Mouse (Mus musculus): ENCODE results near the gene Dnajc12.
"Not testable (repeated sequence)": the region's sequence is repeated elsewhere in the genome, so short reads cannot be mapped to it uniquely, and the experiment has no call there.

Gene Dnajc12

GRCm38 (mm10) chr10:63382372-63383279, at the start of gene Dnajc12:
Dnajc12 (plus strand) TSS chr10:63382443.
- peak; percentile 92 for DNase-seq

GRCm38 (mm10) chr10:63336901-63337300, 45.3 kb upstream of the Dnajc12 start:
- peak; percentile 16 for DNase-seq

GRCm38 (mm10) chr10:63337326-63337725, 44.9 kb upstream of the Dnajc12 start:
- DNase-seq, result no peak

GRCm38 (mm10) chr10:63337951-63338836, 44.0 kb upstream of the Dnajc12 start:
- DNase-seq, result peak; percentile 79

GRCm38 (mm10) chr10:63338914-63339643, 43.2 kb upstream of the Dnajc12 start:
- peak; percentile 96 for DNase-seq

GRCm38 (mm10) chr10:63341351-63341750, 40.9 kb upstream of the Dnajc12 start:
- DNase-seq, result no peak

- DNase-seq, result no peak
These were observed 37.5 kb upstream of the Dnajc12 start for GRCm38 (mm10) chr10:63344751-63345150.

- DNase-seq, result no peak
These were observed 34.0 kb upstream of the Dnajc12 start for GRCm38 (mm10) chr10:63348291-63348690.

GRCm38 (mm10) chr10:63350666-63351065, 31.6 kb upstream of the Dnajc12 start:
- no peak for DNase-seq

- DNase-seq, result not testable (repeated sequence)
These were observed 31.1 kb upstream of the Dnajc12 start for GRCm38 (mm10) chr10:63351099-63351498.

GRCm38 (mm10) chr10:63352111-63352510, 30.1 kb upstream of the Dnajc12 start:
- DNase-seq, result no peak

GRCm38 (mm10) chr10:63360502-63360901, 21.7 kb upstream of the Dnajc12 start:
- DNase-seq, result no peak

- no peak for DNase-seq
These were observed 16.3 kb upstream of the Dnajc12 start for GRCm38 (mm10) chr10:63365918-63366455.

GRCm38 (mm10) chr10:63367386-63367785, 14.9 kb upstream of the Dnajc12 start:
- DNase-seq, result peak; percentile 12

- no peak for DNase-seq
These were observed 14.2 kb upstream of the Dnajc12 start for GRCm38 (mm10) chr10:63368041-63368440.

GRCm38 (mm10) chr10:63376303-63376702, 5.9 kb upstream of the Dnajc12 start:
- no peak for DNase-seq

- DNase-seq, result peak; percentile 56
These were observed 4.8 kb upstream of the Dnajc12 start for GRCm38 (mm10) chr10:63377468-63377867.

- no peak for DNase-seq
These were observed 3.1 kb upstream of the Dnajc12 start for GRCm38 (mm10) chr10:63378948-63379680.

GRCm38 (mm10) chr10:63381498-63382280, 554 bp upstream of the Dnajc12 start, which contains the start of gene Sirt1:
Sirt1 (minus strand) TSS chr10:63381704.
- DNase-seq, result no peak

- not testable (repeated sequence) for DNase-seq
These were observed 3.7 kb downstream of the Dnajc12 start for GRCm38 (mm10) chr10:63385897-63386296.

GRCm38 (mm10) chr10:63386444-63386843, 4.2 kb downstream of the Dnajc12 start:
- DNase-seq, result peak; percentile 91

Measured in kidney, postnatal 14 days (tissue).